Mouse (Mus musculus) kidney, adult 11 months (tissue): ENCODE results near the gene Zfp683.
A peak's percentile ranks its signal among the peaks of the same experiment; 100 is the strongest.

Experiments
- DNase-seq: peaks from one replicate; pipeline ENCODE4 v3.0.0; 2022

Zfp683 gene

DNA sequence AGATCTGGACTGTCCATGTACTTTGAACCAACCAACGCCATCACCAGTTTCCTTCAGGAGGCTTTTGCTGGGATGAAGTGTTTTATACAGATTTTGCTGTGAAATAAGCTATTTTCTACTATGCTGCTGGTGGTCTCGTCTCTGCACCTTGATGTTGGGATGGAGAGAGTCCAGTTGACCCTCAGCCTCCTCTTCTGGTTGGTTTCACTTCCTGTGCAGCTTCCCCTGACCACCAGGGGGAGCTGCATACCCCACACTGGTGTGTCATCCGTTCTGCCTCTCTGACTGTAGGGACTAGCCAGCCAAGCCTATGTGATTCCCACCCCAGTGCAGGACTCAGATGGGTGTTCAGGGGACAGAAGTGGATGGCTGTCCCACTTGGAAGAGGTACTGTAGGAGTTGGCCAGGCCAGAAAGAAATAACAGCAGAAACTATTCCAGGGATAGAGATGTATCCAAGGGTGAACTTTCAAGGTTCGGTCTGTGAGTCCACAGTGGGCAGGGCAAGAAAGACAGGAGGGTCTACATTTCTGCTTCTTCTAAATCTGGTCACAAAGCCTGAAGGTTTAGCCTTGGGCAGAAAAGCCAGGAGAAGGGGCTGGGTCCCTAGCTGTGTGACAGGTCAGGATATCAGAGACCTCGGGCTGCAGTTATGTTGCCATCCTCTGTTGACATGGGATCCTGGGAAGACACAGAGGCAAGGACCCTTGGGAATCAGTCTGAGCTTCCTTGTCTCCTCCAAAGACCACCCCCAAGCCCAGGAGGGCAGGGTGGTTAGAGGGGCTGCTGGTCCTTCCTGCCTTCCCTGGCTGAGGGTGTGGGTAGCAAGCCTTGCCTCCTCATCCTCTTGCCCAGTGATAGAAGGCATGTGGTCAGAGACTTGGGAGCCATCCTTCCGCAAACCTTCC lies 39.0 kb downstream of the Zfp683 start:
- DNase-seq: peak; percentile 32

DNA sequence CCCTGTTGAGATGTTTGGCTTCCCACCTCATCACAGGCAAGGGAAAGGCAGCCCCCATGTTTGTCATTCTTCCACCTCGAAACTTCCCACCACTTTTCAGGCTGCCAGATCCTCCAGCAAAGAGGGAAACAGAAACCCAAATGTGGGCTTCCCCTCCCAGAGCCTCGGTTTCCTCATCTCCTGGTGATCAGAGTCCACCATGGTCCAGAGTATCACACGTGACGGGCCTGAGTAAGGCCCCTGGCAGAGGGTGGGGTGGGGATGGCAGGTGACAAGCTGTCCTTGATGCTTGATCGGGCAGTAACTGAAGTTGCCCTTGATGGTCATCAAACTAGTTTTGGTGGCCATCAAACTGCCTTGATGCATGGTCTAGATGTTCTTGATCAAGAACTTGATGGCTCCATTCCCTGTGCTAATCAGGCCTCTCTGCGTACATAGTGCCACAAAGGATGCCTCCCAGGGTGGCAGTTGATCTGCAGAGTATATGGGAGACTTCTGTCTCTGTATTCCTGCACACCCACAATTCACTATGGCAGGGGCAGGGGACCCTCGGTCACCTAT lies 40.4 kb downstream of the Zfp683 start:
- DNase-seq: no peak

DNA sequence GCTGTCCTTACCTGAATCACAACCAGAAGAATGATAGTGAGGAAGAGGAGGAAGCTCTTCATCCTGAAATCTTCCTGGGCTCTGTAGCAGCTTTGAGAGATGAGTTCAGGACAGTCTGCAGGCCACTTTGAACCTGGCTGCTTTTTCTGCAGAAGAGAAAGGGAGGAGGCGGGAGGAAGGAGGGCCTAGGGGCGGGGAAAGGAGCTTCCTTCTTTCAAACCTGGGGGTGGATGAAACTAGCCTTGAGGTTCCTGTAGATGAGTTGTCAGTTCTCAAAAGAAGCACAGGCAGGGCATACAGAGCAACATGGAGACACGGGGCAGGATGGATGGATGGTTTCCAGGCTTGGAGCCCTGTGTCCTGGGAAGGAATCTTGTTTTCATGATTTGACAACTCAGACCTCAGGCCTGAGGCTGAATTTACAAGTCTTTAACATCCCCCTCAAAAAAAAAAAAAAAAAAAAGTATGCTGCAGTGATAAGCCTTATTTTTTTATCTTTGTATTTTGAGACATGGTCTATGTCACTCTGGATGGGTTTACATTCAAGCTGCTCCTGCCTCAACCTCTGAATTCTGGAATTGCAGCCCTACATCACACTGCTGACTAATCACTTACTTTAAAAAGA lies 41.4 kb downstream of the Zfp683 start, which contains the start of gene Cd52:
Gene Cd52, minus strand, starts transcription at position 160 of the 625 bp plus-strand sequence.
- no peak for DNase-seq

DNA sequence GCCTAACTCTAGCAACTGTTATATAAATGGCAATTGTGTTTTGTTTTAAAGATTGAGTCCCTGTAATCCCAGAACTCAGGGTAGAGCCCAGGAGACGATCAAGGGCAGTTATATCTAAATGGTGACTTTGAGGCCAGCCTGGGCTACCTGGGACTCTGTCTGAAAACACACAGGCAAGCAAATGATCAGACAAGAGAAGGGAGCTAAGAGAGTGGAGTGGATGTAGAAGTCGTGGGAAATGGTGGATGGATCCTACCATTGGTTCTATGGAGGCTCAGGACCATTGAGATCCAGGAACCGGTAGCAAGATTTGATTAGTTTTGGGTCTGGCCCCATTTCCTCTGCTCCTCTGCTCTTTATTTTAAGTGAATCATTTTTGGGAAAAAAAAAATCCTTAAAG lies 42.5 kb downstream of the Zfp683 start:
- DNase-seq: no peak

DNA sequence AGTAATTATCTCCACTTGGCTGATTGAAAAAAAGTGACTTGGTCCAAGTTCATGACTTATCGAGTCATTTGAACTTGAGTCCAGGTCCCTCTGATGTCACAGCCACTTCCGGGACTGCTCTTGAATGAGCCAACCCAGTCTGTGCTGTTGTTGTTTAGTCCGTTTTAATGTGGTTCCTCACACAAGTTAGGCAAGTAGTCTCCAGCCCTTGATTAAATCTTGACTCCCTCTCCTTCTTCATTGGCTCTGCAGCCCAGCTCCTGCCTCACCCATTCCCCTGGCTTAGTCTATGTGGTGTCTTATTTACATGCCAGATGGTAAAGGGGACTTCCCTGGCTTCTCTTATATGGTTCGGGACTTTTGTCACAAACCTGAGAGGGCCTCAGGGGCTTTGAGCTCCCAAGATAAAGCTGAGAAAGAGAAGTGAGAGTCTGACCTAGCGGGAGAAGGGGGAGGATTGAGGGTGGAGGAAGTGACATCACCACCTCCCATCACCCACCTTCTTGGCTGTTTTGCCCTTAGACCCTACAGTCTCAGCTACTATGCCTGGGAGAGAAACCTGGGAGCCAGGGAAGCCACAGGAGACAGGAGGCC lies 43.5 kb downstream of the Zfp683 start:
- DNase-seq: no peak

DNA sequence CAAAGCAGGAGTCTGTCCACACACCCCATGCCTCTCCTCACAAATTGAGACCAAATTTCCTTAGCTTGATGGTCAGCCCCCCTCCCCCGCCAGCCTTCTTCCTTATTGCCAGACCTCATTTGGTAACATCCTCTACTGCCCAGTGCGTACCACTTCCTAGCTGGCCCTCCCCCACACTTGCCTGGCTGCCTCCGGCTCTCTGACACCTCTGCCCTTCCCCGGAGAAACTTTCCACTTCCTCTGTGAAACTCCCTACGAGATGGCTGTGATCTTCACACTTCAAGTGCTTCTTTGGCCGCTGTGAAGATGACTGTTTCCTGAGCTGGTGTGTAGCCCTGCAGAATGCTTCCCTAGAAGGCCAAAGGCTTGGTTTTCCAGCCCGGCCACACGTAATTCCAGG lies 45.0 kb downstream of the Zfp683 start:
- DNase-seq: peak; percentile 39

DNA sequence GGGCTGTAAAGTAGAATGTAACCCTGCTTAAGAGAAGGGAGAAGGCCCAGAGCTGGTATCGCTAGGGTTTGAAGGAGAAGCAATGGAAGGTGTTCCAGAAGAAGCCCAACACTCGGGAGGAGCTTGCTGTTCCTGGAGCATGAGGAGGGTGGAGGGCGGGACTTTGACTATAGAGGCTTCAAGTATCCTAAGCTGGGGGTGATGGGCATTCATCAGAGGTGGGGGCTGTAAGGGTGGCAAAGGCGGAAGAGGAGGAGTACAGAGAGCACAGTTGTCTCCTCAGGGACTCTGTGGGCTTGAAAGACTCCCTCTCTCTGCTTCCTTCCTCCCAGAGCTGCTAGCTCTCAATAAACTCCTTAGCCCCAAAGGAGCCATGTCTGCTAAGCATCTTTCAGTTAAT lies 46.6 kb downstream of the Zfp683 start:
- no peak for DNase-seq

DNA sequence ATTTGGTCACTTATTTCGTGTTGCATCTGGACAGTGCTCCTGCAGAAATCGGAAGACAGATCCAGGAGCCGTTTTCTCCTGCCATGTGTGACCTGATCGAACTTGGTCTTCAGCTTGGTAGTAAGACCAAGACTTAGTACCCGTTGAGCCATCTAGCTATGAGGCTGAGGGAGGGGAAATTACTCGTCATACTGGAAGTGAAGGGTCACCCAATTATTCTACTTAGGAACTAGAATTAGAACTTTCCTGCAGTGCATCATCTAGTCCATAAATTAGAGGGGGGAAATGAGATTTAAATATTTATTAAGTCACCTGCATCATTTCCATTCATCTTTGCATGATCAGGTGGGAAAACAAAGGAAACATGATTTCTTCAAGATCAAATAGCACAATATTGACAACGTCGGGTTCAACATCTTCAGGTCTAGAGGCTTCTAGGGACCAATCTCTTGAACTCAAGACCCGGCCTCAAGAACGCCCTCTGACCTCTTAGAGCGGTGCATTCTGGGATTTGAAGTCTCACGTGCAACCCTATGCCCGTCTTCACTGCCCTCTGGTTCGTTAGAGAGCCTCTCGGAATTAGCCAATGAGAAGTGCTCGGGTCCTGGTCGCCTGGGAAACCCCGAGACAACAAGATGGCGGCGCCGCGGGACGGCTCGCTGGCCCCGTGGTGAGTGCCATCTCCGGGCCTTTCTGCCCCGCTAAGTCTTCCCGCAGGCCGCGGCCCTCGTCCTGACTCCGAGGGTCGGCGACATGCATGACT lies 48.5 kb downstream of the Zfp683 start, which contains the start of gene Ubxn11:
Gene Ubxn11, plus strand, starts transcription at position 592 of the 763 bp plus-strand sequence.
- DNase-seq: peak; percentile 90

DNA sequence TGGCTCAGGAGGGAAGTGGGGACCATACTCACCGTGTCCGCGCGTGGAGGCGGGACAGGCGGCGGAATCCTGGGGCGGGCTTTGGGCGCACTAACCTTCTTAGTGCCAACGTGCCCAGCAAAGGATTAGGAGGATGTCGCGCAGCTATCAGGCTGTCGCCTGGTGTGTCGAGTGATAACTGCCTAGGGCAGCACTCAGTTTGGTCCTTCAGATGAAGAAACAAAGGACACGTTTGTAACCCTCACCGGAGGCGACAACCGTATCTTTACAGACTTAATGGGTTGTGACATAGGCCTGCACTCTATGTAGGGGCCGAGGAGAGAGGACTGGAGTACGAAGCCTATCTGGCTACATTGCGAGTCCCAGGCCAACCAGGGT lies 49.1 kb downstream of the Zfp683 start:
- DNase-seq: no peak

DNA sequence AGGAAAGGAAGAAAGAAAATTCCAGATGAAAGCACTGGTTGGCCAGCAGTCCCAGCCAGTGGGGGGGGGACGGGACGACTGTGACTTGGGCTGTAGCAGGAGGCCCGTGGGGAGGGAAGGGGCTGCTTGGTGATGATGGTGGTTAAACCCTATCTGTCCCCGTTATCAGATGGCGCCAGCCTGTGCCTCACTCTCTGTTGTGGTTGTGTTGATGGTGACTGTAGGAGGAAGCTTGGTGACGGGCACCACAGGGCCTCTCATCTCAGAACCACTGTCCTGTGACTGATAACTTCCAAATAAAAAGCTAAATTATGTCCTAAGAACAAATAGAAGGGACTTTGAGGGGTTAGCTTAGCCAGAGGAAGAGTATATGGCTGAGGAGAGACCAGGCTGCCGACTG lies 52.5 kb downstream of the Zfp683 start:
- no peak for DNase-seq

DNA sequence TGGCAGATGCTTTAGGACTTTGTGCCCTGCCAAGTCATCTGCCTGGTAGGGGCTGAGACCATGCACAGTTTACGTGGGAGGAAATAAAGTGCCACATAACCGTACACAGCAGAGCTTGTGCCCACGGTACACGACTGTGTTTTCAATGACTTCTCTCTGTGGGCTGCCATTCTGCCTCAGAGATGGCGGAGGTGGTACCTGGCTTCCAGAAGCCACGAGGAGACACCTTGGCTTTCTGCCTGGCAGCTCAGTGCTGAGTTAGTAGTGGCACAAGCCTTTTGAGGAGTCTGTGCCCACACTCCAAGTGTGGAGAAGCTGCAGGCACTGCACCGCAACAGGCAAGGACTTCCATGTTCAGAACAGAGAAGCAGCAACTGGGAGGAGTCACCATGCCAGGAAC lies 54.1 kb downstream of the Zfp683 start:
- no peak for DNase-seq

DNA sequence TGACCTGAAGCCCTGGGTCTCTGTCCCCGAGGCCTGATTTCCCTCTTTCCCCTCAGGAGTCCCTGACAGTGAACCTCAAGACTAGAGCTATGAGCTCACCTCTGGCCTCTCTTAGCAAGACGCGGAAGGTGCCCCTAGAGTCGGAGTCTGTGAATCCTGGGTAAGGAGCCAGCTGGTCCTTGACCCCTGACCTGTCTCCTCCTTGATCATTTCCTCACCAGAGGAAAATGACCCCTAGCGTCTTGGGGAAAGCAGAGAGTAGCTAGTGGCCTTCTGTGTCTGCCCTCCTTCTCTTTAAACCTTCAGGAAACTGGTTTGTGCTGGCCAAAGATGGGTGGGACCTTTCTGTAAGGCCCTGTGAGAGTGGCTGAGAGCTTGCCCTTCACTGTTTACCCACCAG lies 54.6 kb downstream of the Zfp683 start:
- no peak for DNase-seq
